Mouse (Mus musculus): ENCODE results near the gene Tpra1. TPM values are rescaled to one million over a fixed set of nuclear protein-coding genes. Genes with fewer than 3 reads are reported as not detected.

Gene Tpra1
- polyA plus RNA-seq, 1 experiment from 2014 or later, result 54.4 TPM

- no peaks in the 10 kb centered on the region for H3K27me3 ChIP-seq (replicated peaks; ENCODE audit: low read depth, poor library complexity, severe bottlenecking)
- H3K4me1 ChIP-seq, result peaks cover 38% of the 10 kb centered on the region
- H3K4me3 ChIP-seq, result peak overlapping the region; percentile 83
- peak overlapping the region; percentile 62 for H3K27ac ChIP-seq (replicated peaks)
- no peaks in the 10 kb centered on the region for H3K9me3 ChIP-seq
- 74% methylated on average over 7 of the region's 7 CpGs for WGBS
- no peak for DNase-seq (ENCODE audit: low spot score)
- H3K36me3 ChIP-seq (replicated peaks), result peaks cover 51% of the 10 kb centered on the region
Observed at GRCm38 (mm10) chr6:88897246-88897645, 4.8 kb upstream of the Tpra1 start.

GRCm38 (mm10) chr6:88898534-88899048 lies 3.5 kb upstream of the Tpra1 start, which contains the start of gene Mcm2:
Gene Mcm2 (minus strand): TSS chr6:88898780.
- WGBS, result under 1% methylated on average over 33 of the region's 33 CpGs
- peak within 1 kb of the TSS; percentile 97 for H3K27ac ChIP-seq (replicated peaks)
- H3K36me3 ChIP-seq (replicated peaks), result peaks cover 38% of the 10 kb centered on the region
- peak within 1 kb of the TSS; percentile 83 for H3K4me3 ChIP-seq
- H3K4me1 ChIP-seq, result peaks cover 50% of the 10 kb centered on the region
- no peaks in the 10 kb centered on the region for H3K9me3 ChIP-seq
- H3K27me3 ChIP-seq (replicated peaks; ENCODE audit: low read depth, poor library complexity, severe bottlenecking), result no peaks in the 10 kb centered on the region
- DNase-seq (ENCODE audit: low spot score), result peak; percentile 98

- 67% methylated on average over 4 of the region's 4 CpGs for whole genome bisulfite sequencing
- Histone ChIP-seq H3K4me3 (peak overlapping the region; percentile 83), H3K9me3 (no peaks in the 10 kb centered on the region), H3K4me1 (peaks cover 54% of the 10 kb centered on the region), H3K27ac (replicated peaks) (peak overlapping the region; percentile 97), H3K27me3 (replicated peaks; ENCODE audit: low read depth, poor library complexity, severe bottlenecking) (no peaks in the 10 kb centered on the region), H3K36me3 (replicated peaks) (peaks cover 33% of the 10 kb centered on the region)
- DNase-seq (ENCODE audit: low spot score), result no peak
Observed at GRCm38 (mm10) chr6:88899086-88899485, 3.0 kb upstream of the Tpra1 start.

- H3K27me3 ChIP-seq (replicated peaks; ENCODE audit: low read depth, poor library complexity, severe bottlenecking), result no peaks in the 10 kb centered on the region
- WGBS, result 88% methylated on average over 2 of the region's 2 CpGs
- H3K4me1 ChIP-seq, result peaks cover 58% of the 10 kb centered on the region
- DNase-seq (ENCODE audit: low spot score), result no peak
- H3K4me3 ChIP-seq, result no peak overlapping the region
- H3K36me3 ChIP-seq (replicated peaks), result peaks cover 27% of the 10 kb centered on the region
- H3K9me3 ChIP-seq, result no peaks in the 10 kb centered on the region
- H3K27ac ChIP-seq (replicated peaks), result no peak overlapping the region
Observed at GRCm38 (mm10) chr6:88899628-88900027, 2.4 kb upstream of the Tpra1 start.

- Histone ChIP-seq H3K27me3 (replicated peaks; ENCODE audit: low read depth, poor library complexity, severe bottlenecking) (no peaks in the 10 kb centered on the region), H3K9me3 (no peaks in the 10 kb centered on the region), H3K4me3 (peak overlapping the region; percentile 88), H3K36me3 (replicated peaks) (peaks cover 12% of the 10 kb centered on the region), H3K27ac (replicated peaks) (peak overlapping the region; percentile 92), H3K4me1 (peaks cover 69% of the 10 kb centered on the region)
- 6% methylated on average over 5 of the region's 5 CpGs for WGBS
- peak; percentile 23 for DNase-seq (ENCODE audit: low spot score)
Observed at GRCm38 (mm10) chr6:88901471-88901870, 580 bp upstream of the Tpra1 start.

GRCm38 (mm10) chr6:88903708-88904107 lies 1.7 kb downstream of the Tpra1 start:
- WGBS, result 83% methylated on average over 5 of the region's 5 CpGs
- H3K27ac ChIP-seq (replicated peaks), result no peak overlapping the region
- no peaks in the 10 kb centered on the region for H3K9me3 ChIP-seq
- peaks cover 16% of the 10 kb centered on the region for H3K36me3 ChIP-seq (replicated peaks)
- H3K27me3 ChIP-seq (replicated peaks; ENCODE audit: low read depth, poor library complexity, severe bottlenecking), result no peaks in the 10 kb centered on the region
- H3K4me3 ChIP-seq, result peak overlapping the region; percentile 88
- peaks cover 63% of the 10 kb centered on the region for H3K4me1 ChIP-seq
- no peak for DNase-seq (ENCODE audit: low spot score)

GRCm38 (mm10) chr6:88904456-88904974 lies 2.5 kb downstream of the Tpra1 start:
- Histone ChIP-seq H3K4me3 (no peak overlapping the region), H3K4me1 (peaks cover 58% of the 10 kb centered on the region), H3K27me3 (replicated peaks; ENCODE audit: low read depth, poor library complexity, severe bottlenecking) (no peaks in the 10 kb centered on the region), H3K27ac (replicated peaks) (no peak overlapping the region), H3K36me3 (replicated peaks) (peaks cover 24% of the 10 kb centered on the region), H3K9me3 (no peaks in the 10 kb centered on the region)
- DNase-seq (ENCODE audit: low spot score), result no peak
- WGBS, result 93% methylated on average over 4 of the region's 4 CpGs

GRCm38 (mm10) chr6:88905042-88905441 lies 3.0 kb downstream of the Tpra1 start:
- no peak overlapping the region for H3K27ac ChIP-seq (replicated peaks)
- H3K27me3 ChIP-seq (replicated peaks; ENCODE audit: low read depth, poor library complexity, severe bottlenecking), result no peaks in the 10 kb centered on the region
- 84% methylated on average over 7 of the region's 7 CpGs for WGBS
- H3K9me3 ChIP-seq, result no peaks in the 10 kb centered on the region
- peaks cover 58% of the 10 kb centered on the region for H3K4me1 ChIP-seq
- H3K36me3 ChIP-seq (replicated peaks), result peaks cover 29% of the 10 kb centered on the region
- no peak overlapping the region for H3K4me3 ChIP-seq
- DNase-seq (ENCODE audit: low spot score), result no peak

GRCm38 (mm10) chr6:88906369-88907108 lies 4.5 kb downstream of the Tpra1 start:
- H3K4me3 ChIP-seq, result peak overlapping the region; percentile 34; the same call in 1 of the 2 replicates
- no peaks in the 10 kb centered on the region for H3K27me3 ChIP-seq (replicated peaks; ENCODE audit: low read depth, poor library complexity, severe bottlenecking)
- H3K36me3 ChIP-seq (replicated peaks), result peaks cover 44% of the 10 kb centered on the region
- 17% methylated on average over 16 of the region's 16 CpGs for WGBS
- peaks cover 50% of the 10 kb centered on the region for H3K4me1 ChIP-seq
- H3K27ac ChIP-seq (replicated peaks), result no peak overlapping the region
- DNase-seq (ENCODE audit: low spot score), result peak; percentile 77
- no peaks in the 10 kb centered on the region for H3K9me3 ChIP-seq

- H3K4me3 ChIP-seq, result no peak overlapping the region
- H3K27ac ChIP-seq (replicated peaks), result no peak overlapping the region
- no peaks in the 10 kb centered on the region for H3K27me3 ChIP-seq (replicated peaks; ENCODE audit: low read depth, poor library complexity, severe bottlenecking)
- H3K36me3 ChIP-seq (replicated peaks), result peaks cover 61% of the 10 kb centered on the region
- no peaks in the 10 kb centered on the region for H3K9me3 ChIP-seq
- peaks cover 31% of the 10 kb centered on the region for H3K4me1 ChIP-seq
- 87% methylated on average over 6 of the region's 6 CpGs for WGBS
- DNase-seq (ENCODE audit: low spot score), result no peak
Observed at GRCm38 (mm10) chr6:88909151-88909550, 7.1 kb downstream of the Tpra1 start.

GRCm38 (mm10) chr6:88913022-88913421 lies 11.0 kb downstream of the Tpra1 start:
- no peak overlapping the region for H3K4me3 ChIP-seq

GRCm38 (mm10) chr6:88913440-88913839 lies 11.4 kb downstream of the Tpra1 start:
- no peak for DNase-seq (ENCODE audit: low spot score)

More at GRCm38 (mm10) chr6:88913022-88913421, 11.0 kb downstream of the Tpra1 start:
- no peaks in the 10 kb centered on the region for H3K9me3 ChIP-seq
- H3K36me3 ChIP-seq (replicated peaks), result peaks cover 52% of the 10 kb centered on the region
- no peak overlapping the region for H3K27ac ChIP-seq (replicated peaks)
- WGBS, result 85% methylated on average over 4 of the region's 4 CpGs
- H3K27me3 ChIP-seq (replicated peaks; ENCODE audit: low read depth, poor library complexity, severe bottlenecking), result no peaks in the 10 kb centered on the region
- no peaks in the 10 kb centered on the region for H3K4me1 ChIP-seq
- DNase-seq (ENCODE audit: low spot score), result no peak

GRCm38 (mm10) chr6:88914799-88915198 lies 12.7 kb downstream of the Tpra1 start:
- no peak overlapping the region for H3K4me3 ChIP-seq
- DNase-seq (ENCODE audit: low spot score), result no peak
- no peaks in the 10 kb centered on the region for H3K9me3 ChIP-seq
- 87% methylated on average over 5 of the region's 5 CpGs for WGBS
- peaks cover 34% of the 10 kb centered on the region for H3K36me3 ChIP-seq (replicated peaks)
- H3K4me1 ChIP-seq, result no peaks in the 10 kb centered on the region
- H3K27ac ChIP-seq (replicated peaks), result no peak overlapping the region
- no peaks in the 10 kb centered on the region for H3K27me3 ChIP-seq (replicated peaks; ENCODE audit: low read depth, poor library complexity, severe bottlenecking)

More at GRCm38 (mm10) chr6:88913440-88913839, 11.4 kb downstream of the Tpra1 start:
- H3K4me3 ChIP-seq, result no peak overlapping the region
- H3K27ac ChIP-seq (replicated peaks), result no peak overlapping the region
- H3K36me3 ChIP-seq (replicated peaks), result peaks cover 48% of the 10 kb centered on the region
- no peaks in the 10 kb centered on the region for H3K9me3 ChIP-seq
- H3K4me1 ChIP-seq, result no peaks in the 10 kb centered on the region
- H3K27me3 ChIP-seq (replicated peaks; ENCODE audit: low read depth, poor library complexity, severe bottlenecking), result no peaks in the 10 kb centered on the region

Data from embryonic facial prominence, embryonic 10.5 days (tissue).